Mouse (Mus musculus): Measurements from ENCODE around the gene Cog5. TPM values are rescaled to one million over a fixed set of nuclear protein-coding genes. Genes with fewer than 3 reads are reported as not detected.
A peak's percentile ranks its signal among the peaks of the same experiment; 100 is the strongest.

The Cog5 gene
- total RNA-seq, 2 experiments from 2014 or later, result 56.9 to 60.5 TPM

DNA sequence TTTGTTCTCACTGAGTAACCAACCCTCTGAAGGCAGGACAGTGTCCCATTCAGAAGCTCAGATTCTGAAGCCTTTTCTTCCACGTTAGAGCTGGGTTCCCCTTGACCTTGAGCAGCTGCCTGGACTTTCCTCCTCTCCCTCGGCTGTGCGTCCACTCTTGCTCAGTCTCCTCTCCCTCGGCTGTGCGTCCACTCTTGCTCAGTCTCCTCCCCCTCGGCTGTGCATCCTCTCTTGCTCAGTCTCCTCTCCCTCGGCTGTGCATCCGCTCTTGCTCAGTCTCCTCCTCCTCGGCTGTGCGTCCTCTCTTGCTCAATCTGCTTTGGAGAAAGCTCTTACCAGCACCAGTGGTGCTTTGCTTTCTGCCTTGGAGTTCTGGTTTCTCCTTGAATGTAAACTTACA, 171.2 kb downstream of the Cog5 start:
- no peak for DNase-seq

DNA sequence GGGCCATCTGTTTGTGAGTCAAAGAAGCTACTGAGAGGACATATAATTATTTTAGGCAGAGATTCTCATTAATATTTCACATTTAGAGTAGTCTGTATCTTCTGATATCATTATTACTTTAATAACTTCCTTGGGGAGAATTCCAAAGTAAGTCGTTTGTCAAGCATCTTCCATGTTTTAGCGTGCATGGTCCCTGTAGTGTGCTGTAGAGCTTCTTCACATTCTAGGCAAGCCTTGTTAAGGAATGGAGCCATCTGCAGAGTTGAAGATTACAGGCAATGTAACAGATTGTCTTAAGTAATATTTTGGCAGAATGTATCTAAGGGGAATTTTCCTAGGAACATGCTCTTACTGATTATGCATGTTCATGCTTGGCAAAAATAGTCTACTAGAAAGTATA, 171.8 kb downstream of the Cog5 start:
- no peak for DNase-seq

GRCm38 (mm10) chr12:31835480-31835879, 180.8 kb downstream of the Cog5 start:
- no peak for DNase-seq

DNA sequence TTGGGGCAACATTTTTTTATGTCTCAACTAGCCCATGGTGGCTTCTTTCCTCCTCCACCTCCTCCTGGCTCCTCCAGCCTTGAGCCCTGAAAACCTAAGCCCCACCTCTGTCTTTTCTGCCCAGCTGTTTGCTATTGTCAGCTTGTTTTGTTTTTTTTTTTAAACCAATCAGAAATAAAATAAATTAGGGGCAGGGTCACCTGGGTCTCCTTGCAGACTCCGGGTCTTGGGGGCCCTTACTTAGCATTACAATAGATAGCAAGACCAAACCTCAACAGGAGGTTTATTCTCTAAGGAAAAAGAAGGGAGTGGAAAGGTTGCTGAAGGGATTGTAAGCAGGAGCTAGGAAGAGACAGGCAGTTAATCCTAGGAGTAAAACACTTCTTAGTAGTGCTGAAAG, 181.5 kb downstream of the Cog5 start:
- DNase-seq, result no peak

DNA sequence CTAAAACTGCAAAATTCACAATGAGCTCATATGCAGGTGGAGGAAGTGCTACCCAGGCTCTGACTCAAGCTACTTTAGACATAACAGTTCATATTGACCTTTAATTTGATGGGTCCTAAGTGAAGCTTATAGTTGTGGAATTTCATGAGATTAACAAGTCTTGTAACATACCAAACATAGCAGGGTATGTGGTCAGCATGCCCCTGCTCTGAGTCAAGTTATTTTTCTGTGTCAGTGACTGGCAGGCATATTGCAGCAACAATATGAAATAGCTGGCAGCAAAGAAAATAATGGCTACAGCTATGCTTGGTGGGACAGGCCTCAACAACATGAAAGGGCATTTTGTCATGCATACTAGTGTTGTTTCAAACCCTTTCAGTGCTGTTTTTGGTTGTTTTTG, 183.9 kb downstream of the Cog5 start:
- DNase-seq, result no peak

- DNase-seq, result no peak
Measured at GRCm38 (mm10) chr12:31839249-31839648, 184.6 kb downstream of the Cog5 start.

GRCm38 (mm10) chr12:31846077-31846476, 191.4 kb downstream of the Cog5 start:
- DNase-seq, result peak; percentile 12

- peak; percentile 79 for DNase-seq
Measured at GRCm38 (mm10) chr12:31848630-31849415, 194.2 kb downstream of the Cog5 start.

DNA sequence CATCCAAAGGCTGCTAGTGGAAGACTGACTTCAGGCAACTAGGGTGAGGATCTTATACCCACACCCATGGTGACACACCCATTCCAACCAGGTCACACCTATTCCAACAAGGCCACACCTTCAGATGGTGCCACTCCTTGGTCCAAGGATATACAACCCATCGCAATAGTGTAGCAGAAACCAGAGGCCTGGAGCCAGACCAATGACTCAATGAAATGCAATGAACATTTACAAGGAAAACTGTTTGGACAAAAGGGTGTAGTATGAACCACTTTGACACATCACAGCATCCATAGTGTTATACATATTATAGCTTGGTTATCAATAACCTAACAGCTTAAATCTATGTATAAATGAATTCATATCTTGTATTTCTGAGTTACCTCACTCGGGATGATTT, 194.9 kb downstream of the Cog5 start:
- no peak for DNase-seq

- DNase-seq, result no peak
Measured at GRCm38 (mm10) chr12:31854039-31854438, 199.4 kb downstream of the Cog5 start.

DNA sequence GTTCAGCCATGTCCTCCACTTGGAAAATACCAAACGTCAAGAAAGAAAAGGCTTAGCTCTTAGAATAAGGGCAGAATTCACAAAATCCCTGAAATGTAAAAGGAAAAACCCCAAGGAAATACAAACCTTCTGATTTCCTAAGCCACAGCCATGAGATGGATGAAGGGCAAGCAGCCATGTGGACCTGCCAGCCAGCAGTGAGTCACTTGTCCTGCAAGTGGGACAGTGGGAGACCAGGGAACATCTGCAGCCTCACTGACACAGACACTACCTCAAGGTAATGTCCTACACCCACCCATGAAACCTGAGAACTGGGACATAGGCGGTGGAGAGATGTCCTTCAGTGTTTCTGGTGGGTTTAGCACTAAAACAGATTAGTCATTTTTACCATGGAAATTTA, 200.1 kb downstream of the Cog5 start:
- no peak for DNase-seq

DNA sequence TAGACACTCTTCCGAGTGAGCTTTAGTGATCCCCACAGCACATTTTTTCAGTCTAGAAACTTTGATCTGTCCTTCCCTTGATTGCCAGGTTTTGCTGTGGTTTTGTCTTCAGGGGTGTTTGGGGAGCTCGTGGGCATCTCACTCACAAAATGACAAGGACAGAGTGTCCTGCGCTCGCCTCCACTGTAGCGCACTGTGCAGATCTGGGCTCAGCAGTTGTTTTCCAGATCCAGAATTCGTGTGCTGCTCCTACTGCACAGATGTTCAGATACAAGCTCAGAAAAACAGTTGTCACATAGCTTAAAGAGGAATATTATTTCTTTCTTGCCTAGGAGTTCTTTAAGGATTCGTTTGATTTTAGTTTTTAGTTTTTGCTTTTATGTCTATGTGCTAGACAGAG, 203.1 kb downstream of the Cog5 start:
- no peak for DNase-seq

DNA sequence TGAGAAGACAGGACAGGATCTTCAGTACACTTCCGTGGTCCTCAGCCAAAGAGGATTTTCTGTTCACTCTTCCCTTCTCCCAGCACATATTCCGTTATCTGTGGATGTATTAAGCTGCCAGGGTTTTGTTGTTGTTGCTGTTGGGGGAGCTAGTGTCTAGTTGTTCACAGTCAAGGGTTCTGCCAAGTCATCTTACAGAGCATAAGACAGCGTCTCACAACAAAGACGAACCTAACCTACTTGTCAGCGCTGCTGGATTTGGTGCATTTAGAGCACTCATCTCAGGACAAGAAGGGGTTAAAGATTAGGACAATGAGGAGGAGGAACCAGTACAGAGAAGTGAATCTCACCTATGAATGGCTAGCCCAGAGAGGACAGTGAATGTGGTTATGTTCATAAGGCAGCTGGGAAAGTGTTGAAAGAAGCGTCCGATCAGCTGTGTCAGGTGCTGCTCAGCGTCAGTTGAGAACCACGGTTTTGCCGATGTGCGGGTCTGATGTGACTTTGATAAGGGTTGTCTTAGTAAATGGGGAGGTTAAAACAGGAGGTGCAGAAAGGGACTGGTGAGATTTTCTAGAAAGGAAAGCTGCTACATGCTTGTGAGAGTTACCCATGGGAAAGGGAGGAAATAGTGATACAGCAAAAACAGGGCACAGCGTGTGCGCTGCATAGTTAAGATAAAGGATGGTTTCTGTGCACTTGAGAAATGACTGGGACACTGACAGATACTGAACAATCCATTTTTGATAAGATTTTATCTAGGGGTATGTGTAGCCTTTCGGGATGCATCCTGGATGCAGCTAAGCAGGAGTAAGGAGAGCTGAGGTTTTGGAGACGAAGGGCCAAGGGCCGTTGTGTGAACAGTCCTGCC, 208.2 kb downstream of the Cog5 start:
- DNase-seq, result no peak

- no peak for DNase-seq
Measured at GRCm38 (mm10) chr12:31876775-31877174, 222.1 kb downstream of the Cog5 start.

GRCm38 (mm10) chr12:31882736-31883135, 228.1 kb downstream of the Cog5 start:
- no peak for DNase-seq

- no peak for DNase-seq
Measured at GRCm38 (mm10) chr12:31884365-31884764, 229.7 kb downstream of the Cog5 start.

- DNase-seq, result no peak
Measured at GRCm38 (mm10) chr12:31885084-31885483, 230.4 kb downstream of the Cog5 start.

DNA sequence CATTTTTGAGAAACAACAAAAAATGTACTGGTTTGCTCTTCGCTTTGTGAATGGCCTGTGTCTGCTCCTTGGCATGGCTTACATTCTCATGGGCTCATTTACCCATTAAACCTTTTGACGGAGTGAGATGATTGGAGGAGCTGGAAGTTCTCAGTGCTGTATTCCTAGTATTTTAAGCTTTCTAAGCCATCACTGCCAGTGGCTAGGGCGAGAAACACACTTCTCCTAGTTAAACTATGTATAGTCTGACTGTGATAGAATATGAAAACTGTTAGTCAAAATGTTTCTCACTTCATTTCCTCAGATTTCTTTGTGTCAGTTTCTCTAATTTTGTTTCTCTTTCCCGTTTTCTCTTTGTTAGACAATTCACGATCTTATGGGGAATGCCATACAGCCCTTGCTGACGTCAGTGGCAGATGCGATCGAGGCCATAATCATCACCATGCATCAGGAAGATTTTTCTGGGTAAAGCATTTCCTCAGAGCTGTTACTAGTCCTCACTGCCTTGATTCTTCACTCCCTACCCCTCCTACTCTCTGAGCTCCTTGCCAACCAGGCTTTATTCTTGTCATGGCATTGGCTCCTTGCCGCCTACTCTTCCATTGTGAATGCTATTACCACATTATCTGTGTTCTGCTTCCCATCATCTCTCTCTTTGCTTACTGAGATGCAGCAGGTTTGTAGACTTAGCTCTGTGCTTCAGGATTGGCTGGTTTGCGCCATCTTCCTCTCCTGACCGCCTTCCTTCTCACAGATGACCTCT, 231.4 kb downstream of the Cog5 start:
- no peak for DNase-seq

DNA sequence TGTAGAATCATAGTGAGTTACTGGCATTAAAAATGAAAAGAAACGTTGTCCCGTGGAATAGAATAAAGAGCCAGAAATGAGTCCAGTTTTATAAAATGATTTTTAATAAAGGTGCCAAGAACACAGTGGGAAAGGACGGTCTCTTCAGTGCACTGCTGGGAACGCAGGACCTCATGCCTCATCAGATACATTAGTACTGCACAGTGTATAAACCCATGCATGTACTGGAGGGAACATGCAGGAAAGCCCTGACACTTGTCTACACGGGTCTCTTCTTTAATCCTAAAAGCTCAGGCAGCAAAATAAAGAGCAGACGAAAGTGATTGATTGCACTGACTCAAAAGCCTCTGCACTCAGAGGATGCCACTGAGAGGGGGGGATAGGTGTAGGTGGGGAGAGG, 236.0 kb downstream of the Cog5 start:
- DNase-seq, result no peak

GRCm38 (mm10) chr12:31892079-31892478, 237.4 kb downstream of the Cog5 start:
- no peak for DNase-seq

- DNase-seq, result no peak
Measured at GRCm38 (mm10) chr12:31892771-31893170, 238.1 kb downstream of the Cog5 start.

- DNase-seq, result no peak
Measured at GRCm38 (mm10) chr12:31895095-31895734, 240.5 kb downstream of the Cog5 start.
